Mouse (Mus musculus) midbrain, embryonic 15.5 days (tissue): Measurements from ENCODE around the gene Armc8. TPM values are rescaled to one million over a fixed set of nuclear protein-coding genes. Genes with fewer than 3 reads are reported as not detected.

Experiments
- ATAC-seq: fragments of 200-750 bp; cut with Nextera tagmentation; replicated peaks from 2 replicates; pipeline ENCODE4 v1.8.0; 2017; ENCODE audit warnings: moderate TSS enrichment
- H3K27ac ChIP-seq: fragments of 300-500 bp; sonication (generic); 2 replicates; pipeline ENCODE4 v1.5.1; 2015; ENCODE audit warnings: mild to moderate bottlenecking, inconsistent platforms
- H3K27me3 ChIP-seq: fragments of 300-500 bp; sonication (generic); replicated peaks from 2 replicates; pipeline ENCODE4 v1.6.1; 2015; ENCODE audit warnings: inconsistent platforms
- H3K36me3 ChIP-seq: fragments of 300-500 bp; sonication (generic); replicated peaks from 2 replicates; pipeline ENCODE4 v1.6.1; 2015; ENCODE audit warnings: inconsistent platforms
- H3K4me1 ChIP-seq: fragments of 300-500 bp; sonication (generic); 2 replicates; pipeline ENCODE4 v1.6.1; 2015; ENCODE audit warnings: inconsistent platforms
- H3K4me2 ChIP-seq: fragments of 300-500 bp; sonication (generic); 2 replicates; pipeline ENCODE4 v1.6.1; 2015; ENCODE audit warnings: inconsistent platforms, mild to moderate bottlenecking, moderate library complexity
- H3K4me3 ChIP-seq: fragments of 300-500 bp; sonication (generic); 2 replicates; pipeline ENCODE4 v1.5.1; 2015; ENCODE audit warnings: mild to moderate bottlenecking, inconsistent platforms
- H3K9ac ChIP-seq: fragments of 300-500 bp; sonication (generic); 2 replicates; pipeline ENCODE4 v1.6.1; 2015; ENCODE audit warnings: mild to moderate bottlenecking, inconsistent platforms
- H3K9me3 ChIP-seq: fragments of 300-500 bp; sonication (generic); 2 replicates; pipeline ENCODE4 v1.6.1; 2016; ENCODE audit warnings: inconsistent platforms
- WGBS: fragments of 180-500 bp; shearing (Covaris S2); methylation state at CpG from one replicate; pipeline ENCODE4 v1.1.7; 2015; ENCODE audit warnings: mixed read lengths; 5-methylcytosine and 5-hydroxymethylcytosine counted together
- polyA plus RNA-seq: library from polyadenylated mRNA; unstranded; fragments of >200 nt; fragmentation: Nextera tagmentation; extraction: Ambion mirVana; gene quantifications from 2 replicates; pipeline ENCODE4 v1.2.1, GENCODE M21; 2015

Armc8 gene
- polyA plus RNA-seq, 1 experiment from 2014 or later = 79.2 TPM

GRCm38 (mm10) chr9:99428601-99429331 lies 139.9 kb downstream of the Armc8 start:
- no peaks in the 10 kb centered on the region for H3K36me3 ChIP-seq

More at GRCm38 (mm10) chr9:99428601-99429331, 139.9 kb downstream of the Armc8 start:
- ATAC-seq = no peak
- Histone ChIP-seq H3K4me2 (no peak overlapping the region), H3K4me3 (no peak overlapping the region), H3K9ac (no peak overlapping the region), H3K9me3 (no peaks in the 10 kb centered on the region), H3K4me1 (peaks cover 23% of the 10 kb centered on the region), H3K27ac (no peak overlapping the region), H3K27me3 (no peaks in the 10 kb centered on the region)
- 83% methylated on average over 11 of the region's 11 CpGs for WGBS

Other genes with a start within 250 kb of the Armc8 start
- gene Esyt3, start 210.3 kb downstream of the Armc8 start, polyA plus RNA-seq = 0.63 and 0.75 TPM in 2 replicates
- gene Mras, start 131.5 kb downstream of the Armc8 start, polyA plus RNA-seq = 64.2 and 64.3 TPM in 2 replicates
- gene Nme9, start 117.4 kb downstream of the Armc8 start, polyA plus RNA-seq = 0.30 and 1.1 TPM in 2 replicates
- 24.5 and 26.2 TPM in 2 replicates for gene Dbr1, start 6.9 kb upstream of the Armc8 start, polyA plus RNA-seq
- not detected in 2 replicates for gene A4gnt, start 43.6 kb upstream of the Armc8 start, polyA plus RNA-seq
- gene Dzip1l, start 60.6 kb upstream of the Armc8 start, polyA plus RNA-seq = 8.8 and 10.8 TPM in 2 replicates
- gene Cldn18, start 148.4 kb upstream of the Armc8 start, polyA plus RNA-seq = not detected in 2 replicates